Mouse (Mus musculus) midbrain, embryonic 11.5 days (tissue): Measurements from ENCODE around the gene Rundc3a. TPM values are rescaled to one million over a fixed set of nuclear protein-coding genes. Genes with fewer than 3 reads are reported as not detected.

Experiments
- ATAC-seq: fragments of 200-750 bp; cut with Nextera tagmentation; 2 replicates; pipeline ENCODE4 v1.8.0; 2017; ENCODE audit warnings: moderate TSS enrichment, moderate library complexity; ENCODE audit not compliant: low FRiP score
- DNase-seq: peaks from one replicate; pipeline ENCODE4 v3.0.0; 2015; ENCODE audit warnings: low spot score; ENCODE audit errors: missing footprints
- H3K27ac ChIP-seq: fragments of 300-500 bp; sonication (generic); 2 replicates; pipeline ENCODE4 v1.5.1; 2014; ENCODE audit warnings: low read depth, low read length
- H3K27me3 ChIP-seq: fragments of 300-500 bp; sonication (generic); 2 replicates; pipeline ENCODE4 v1.6.1; 2014; ENCODE audit warnings: mild to moderate bottlenecking, low read length, moderate library complexity, mixed read lengths; ENCODE audit not compliant: control insufficient read depth, insufficient read depth
- H3K36me3 ChIP-seq: fragments of 300-500 bp; sonication (generic); 2 replicates; pipeline ENCODE4 v1.6.1; 2014; ENCODE audit warnings: mild to moderate bottlenecking, low read length, moderate library complexity, mixed read lengths; ENCODE audit not compliant: control insufficient read depth, insufficient read depth
- H3K4me1 ChIP-seq: fragments of 300-500 bp; sonication (generic); 2 replicates; pipeline ENCODE4 v1.6.1; 2014; ENCODE audit warnings: low read length; ENCODE audit not compliant: control insufficient read depth, insufficient read depth
- H3K4me2 ChIP-seq: fragments of 300-500 bp; sonication (generic); 2 replicates; pipeline ENCODE4 v1.6.1; 2014; ENCODE audit warnings: mild to moderate bottlenecking, moderate library complexity
- H3K4me3 ChIP-seq: fragments of 300-500 bp; sonication (generic); 2 replicates; pipeline ENCODE4 v1.5.1; 2014; ENCODE audit warnings: low read depth, low read length
- H3K9ac ChIP-seq: fragments of 300-500 bp; sonication (generic); 2 replicates; pipeline ENCODE4 v1.6.1; 2014; ENCODE audit warnings: low read length
- H3K9me3 ChIP-seq: fragments of 300-500 bp; sonication (generic); 2 replicates; pipeline ENCODE4 v1.6.1; 2016; ENCODE audit warnings: low read length; ENCODE audit not compliant: control insufficient read depth
- WGBS: fragments of 180-500 bp; shearing (Covaris S2); extraction: QIAGEN DNeasy Blood & Tissue Kit; methylation state at CpG from one replicate; pipeline ENCODE4 v1.1.7; 2014; 5-methylcytosine and 5-hydroxymethylcytosine counted together
- polyA plus RNA-seq: library from polyadenylated mRNA; unstranded; fragments of >200 nt; fragmentation: Nextera tagmentation; extraction: Ambion mirVana; gene quantifications from 2 replicates; pipeline ENCODE4 v1.2.1, GENCODE M21; 2014

The Rundc3a gene
- polyA plus RNA-seq, 1 experiment from 2014 or later = 43.0 TPM

DNA sequence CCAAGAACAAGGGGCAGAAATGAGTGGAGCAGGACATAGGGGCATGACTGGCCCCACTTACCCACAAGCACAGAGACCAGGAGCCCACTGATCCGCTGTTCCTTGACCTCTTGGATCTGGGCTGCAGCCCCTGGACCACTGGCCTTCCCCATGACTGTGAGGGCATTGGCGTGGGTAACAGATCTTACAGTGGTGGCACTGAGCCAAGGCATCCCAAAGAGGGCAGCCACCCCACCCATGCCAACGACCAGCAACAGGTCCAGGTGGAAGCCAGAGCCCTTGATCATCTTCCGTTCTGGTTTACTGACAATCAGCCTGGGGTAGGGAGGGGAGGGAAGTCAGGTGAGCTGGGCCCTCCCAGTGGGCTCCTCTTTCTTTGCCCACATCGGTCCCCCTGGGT, 40.8 kb upstream of the Rundc3a start:
- Histone ChIP-seq H3K27ac (no peak overlapping the region), H3K4me1 (no peaks in the 10 kb centered on the region), H3K9ac (no peak overlapping the region), H3K36me3 (no peaks in the 10 kb centered on the region), H3K4me2 (no peak overlapping the region), H3K9me3 (no peaks in the 10 kb centered on the region), H3K27me3 (no peaks in the 10 kb centered on the region), H3K4me3 (no peak overlapping the region)
- DNase-seq = no peak
- 58% methylated on average over 5 of the region's 5 CpGs for WGBS
- no peak for ATAC-seq

DNA sequence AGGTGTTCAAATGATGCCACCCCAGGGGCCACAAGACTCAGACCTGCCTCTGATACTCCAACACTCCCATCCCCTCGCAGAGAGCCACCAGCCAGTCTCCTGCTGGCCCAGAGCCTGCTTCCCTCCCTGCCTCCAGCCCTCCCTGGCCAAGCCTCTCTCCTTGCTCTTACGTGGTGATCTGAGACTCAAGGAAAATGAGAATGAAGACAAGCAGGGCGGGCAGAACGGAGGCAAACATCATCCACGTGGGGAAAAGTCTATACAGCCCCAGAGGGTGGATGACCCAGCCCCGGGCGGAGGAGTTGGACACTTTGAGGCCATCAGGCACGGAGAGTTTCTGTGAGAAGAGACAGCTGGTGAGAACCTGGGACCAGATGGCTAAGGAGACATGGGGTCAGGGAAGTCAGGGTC, 40.2 kb upstream of the Rundc3a start:
- H3K27me3 ChIP-seq = no peaks in the 10 kb centered on the region
- no peak overlapping the region; the same call in 1 of the 2 replicates for H3K9ac ChIP-seq
- ATAC-seq (no peak), DNase-seq (no peak)
- WGBS = 43% methylated on average over 8 of the region's 8 CpGs
- no peak overlapping the region for H3K4me2 ChIP-seq
- H3K27ac ChIP-seq = no peak overlapping the region
- no peaks in the 10 kb centered on the region for H3K4me1 ChIP-seq
- no peaks in the 10 kb centered on the region for H3K36me3 ChIP-seq
- H3K4me3 ChIP-seq = no peak overlapping the region
- no peaks in the 10 kb centered on the region for H3K9me3 ChIP-seq

DNA sequence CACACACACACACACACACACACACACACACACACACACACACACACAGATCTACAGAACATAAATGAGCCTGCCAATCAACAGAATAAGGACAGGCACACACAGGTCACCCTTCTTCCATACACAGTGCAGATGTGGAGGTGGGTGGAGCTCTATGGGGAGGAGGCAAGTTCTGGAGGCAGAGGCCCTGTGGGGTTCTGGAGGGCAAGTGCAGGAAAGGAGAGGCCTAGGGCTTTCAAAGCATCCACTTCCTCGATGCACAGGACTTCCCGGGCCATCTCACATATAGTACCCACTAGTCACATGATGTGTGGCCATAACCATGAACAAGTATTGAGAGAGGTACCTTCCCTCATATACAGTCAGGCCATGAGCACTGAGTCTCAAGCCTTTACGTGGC, 37.7 kb upstream of the Rundc3a start:
- H3K27ac ChIP-seq = no peak overlapping the region
- 86% methylated on average over 3 of the region's 3 CpGs for WGBS
- no peak overlapping the region for H3K4me2 ChIP-seq
- H3K9ac ChIP-seq = no peak overlapping the region
- ATAC-seq (no peak), DNase-seq (no peak)
- H3K4me1 ChIP-seq = no peaks in the 10 kb centered on the region
- H3K27me3 ChIP-seq = no peaks in the 10 kb centered on the region
- H3K36me3 ChIP-seq = no peaks in the 10 kb centered on the region
- no peak overlapping the region for H3K4me3 ChIP-seq
- H3K9me3 ChIP-seq = no peaks in the 10 kb centered on the region

DNA sequence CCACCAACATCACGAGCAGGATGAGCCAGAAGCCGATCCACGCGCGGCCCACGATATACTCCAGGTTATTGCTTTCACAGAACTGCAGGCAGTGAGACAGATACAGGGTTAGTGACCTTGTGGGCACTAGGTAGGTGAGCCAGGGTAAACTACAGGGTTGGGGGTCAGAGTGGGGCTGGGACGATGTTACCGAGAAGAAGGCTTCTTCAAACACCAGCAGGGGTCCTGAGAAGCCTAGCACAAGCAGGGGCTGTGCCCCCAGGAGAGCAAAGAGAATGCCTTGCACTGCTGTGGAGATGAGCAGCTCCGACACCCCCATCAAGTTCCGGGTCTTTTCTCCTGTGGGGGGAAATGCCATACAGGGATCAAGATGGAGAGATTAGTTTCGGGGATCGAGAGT, 37.0 kb upstream of the Rundc3a start:
- Histone ChIP-seq H3K36me3 (no peaks in the 10 kb centered on the region), H3K27ac (no peak overlapping the region), H3K9me3 (no peaks in the 10 kb centered on the region), H3K4me3 (no peak overlapping the region), H3K27me3 (no peaks in the 10 kb centered on the region), H3K4me2 (no peak overlapping the region), H3K4me1 (no peaks in the 10 kb centered on the region), H3K9ac (no peak overlapping the region)
- WGBS = 80% methylated on average over 12 of the region's 12 CpGs
- DNase-seq (no peak), ATAC-seq (no peak)

DNA sequence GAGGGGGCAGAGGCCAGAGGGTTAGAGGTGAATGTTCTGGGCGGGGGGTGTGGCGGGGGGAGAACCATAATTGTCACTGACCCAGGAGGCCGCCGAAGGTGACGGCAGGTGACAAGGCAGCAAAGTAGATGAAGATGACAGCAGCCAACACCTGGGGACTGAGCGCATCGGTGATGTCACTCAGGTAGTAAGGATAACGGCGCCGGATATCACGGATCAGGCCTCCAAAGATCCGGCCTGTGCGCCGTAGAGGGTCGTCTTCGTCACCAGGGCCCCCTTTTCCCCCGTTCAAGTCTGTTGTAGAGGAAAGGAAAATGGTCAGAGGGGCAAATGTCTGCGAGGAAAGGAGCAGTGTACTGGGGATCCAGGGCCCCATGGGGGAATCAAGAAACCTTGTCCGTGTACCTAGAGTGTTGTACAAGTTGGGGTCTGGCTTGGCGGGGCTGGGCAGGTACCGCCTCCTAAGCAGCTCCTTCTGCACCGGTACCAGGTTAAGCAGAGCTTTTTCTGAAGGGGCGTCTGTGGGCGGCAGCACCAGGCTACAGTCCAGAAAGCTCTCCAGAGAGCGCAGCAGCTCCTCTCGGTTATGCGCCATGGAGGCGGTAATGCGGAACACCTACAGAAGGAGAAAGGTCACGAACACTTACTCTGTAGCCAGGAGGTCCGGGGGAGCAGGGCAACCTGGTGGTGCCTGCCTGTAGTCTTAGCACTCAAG, 36.4 kb upstream of the Rundc3a start:
- ATAC-seq (no peak), DNase-seq (no peak)
- Histone ChIP-seq H3K4me2 (no peak overlapping the region), H3K9ac (no peak overlapping the region), H3K4me1 (no peaks in the 10 kb centered on the region), H3K4me3 (no peak overlapping the region), H3K27ac (no peak overlapping the region), H3K36me3 (no peaks in the 10 kb centered on the region), H3K27me3 (no peaks in the 10 kb centered on the region), H3K9me3 (no peaks in the 10 kb centered on the region)
- WGBS = 75% methylated on average over 31 of the region's 31 CpGs

DNA sequence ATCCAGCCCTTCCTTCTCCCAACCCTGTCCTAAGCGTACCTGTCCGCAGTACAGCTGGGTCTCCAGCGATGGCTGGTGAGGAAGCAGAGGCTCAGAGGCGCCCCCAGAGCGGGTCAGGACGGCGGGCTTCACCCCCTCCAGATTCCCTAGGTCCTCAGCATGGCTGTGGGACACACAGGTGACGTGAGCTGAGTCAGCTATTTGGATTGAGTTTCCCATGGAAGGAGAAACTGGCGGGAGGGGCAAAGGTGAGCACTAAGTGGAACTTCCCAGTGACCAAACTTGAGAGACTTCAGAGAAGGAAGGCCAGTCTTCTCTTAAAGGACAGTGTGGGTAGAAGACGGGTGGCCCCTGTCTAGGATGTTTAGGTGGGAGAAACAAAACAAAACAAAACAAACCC, 34.8 kb upstream of the Rundc3a start:
- 78% methylated on average over 10 of the region's 10 CpGs for WGBS
- Histone ChIP-seq H3K4me1 (no peaks in the 10 kb centered on the region), H3K27me3 (no peaks in the 10 kb centered on the region), H3K4me3 (no peak overlapping the region), H3K36me3 (no peaks in the 10 kb centered on the region), H3K27ac (no peak overlapping the region), H3K9ac (no peak overlapping the region), H3K4me2 (no peak overlapping the region), H3K9me3 (no peaks in the 10 kb centered on the region)
- DNase-seq (no peak), ATAC-seq (no peak)

DNA sequence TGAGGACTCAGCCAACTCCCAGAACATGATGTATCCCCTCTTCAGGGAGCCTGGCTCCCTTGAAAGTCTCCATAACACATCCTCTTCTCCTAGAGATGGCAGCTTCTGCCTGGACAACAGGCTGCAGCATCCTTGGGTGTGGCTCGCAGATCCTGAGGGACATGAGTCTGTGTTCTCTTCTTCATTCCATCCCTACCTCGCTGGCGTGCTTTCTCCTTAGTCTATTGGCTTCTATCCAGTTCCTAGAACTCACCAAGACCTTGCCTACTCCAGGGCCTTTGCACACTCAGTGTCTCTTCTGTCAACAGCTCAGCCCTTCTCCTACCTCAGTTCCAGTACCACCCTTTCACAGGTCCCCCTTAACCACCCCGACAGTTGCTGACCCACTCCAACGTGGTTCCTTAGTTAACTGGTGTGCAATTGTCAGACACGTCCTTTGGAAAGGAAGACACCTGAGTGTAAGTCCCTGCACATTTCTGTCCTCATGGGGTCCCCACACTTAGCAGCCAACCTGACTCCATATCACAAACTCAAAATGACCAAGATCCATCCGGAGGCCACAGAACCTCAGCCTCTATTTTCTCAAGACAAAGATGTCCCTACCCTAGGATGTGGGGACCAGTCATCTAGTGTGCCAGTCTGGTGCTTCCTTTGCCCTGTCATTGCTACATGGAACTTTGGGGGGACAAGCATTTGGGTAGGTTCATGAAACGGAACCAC, 31.3 kb upstream of the Rundc3a start:
- 87% methylated on average over 8 of the region's 8 CpGs for WGBS
- Histone ChIP-seq H3K36me3 (no peaks in the 10 kb centered on the region), H3K4me3 (no peak overlapping the region)

DNA sequence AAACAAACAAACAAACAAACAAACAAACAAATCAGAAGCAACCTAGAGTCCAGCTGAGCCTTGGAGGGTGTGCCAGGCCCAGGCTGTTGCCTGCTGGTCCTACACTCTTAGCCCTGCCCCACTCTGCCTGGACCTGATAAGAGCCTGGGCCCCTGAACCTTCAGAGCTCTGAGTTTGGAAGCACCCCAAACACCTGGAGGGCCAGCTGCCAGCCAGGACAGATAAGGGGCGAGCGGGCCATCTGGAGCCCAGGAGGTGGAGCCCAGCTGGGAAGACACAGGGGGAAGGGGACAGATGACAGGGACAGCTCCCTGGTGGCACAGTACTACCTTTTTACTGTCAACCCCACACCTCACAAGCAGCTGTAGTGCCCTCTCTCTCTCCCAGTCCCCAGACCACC, 29.6 kb upstream of the Rundc3a start:
- Histone ChIP-seq H3K4me3 (no peak overlapping the region), H3K36me3 (no peaks in the 10 kb centered on the region), H3K27ac (no peak overlapping the region), H3K9me3 (no peaks in the 10 kb centered on the region), H3K4me2 (no peak overlapping the region), H3K9ac (no peak overlapping the region), H3K4me1 (no peaks in the 10 kb centered on the region), H3K27me3 (no peaks in the 10 kb centered on the region)
- DNase-seq = no peak
- 46% methylated on average over 2 of the region's 2 CpGs for WGBS
- 0 out of 2 replicates have a peak, but pooled peaks have one; percentile 35 for ATAC-seq

More for the DNA sequence above, 31.3 kb upstream of the Rundc3a start:
- Histone ChIP-seq H3K27ac (no peak overlapping the region), H3K4me1 (no peaks in the 10 kb centered on the region), H3K9me3 (no peaks in the 10 kb centered on the region), H3K27me3 (no peaks in the 10 kb centered on the region), H3K9ac (no peak overlapping the region), H3K4me2 (no peak overlapping the region)
- ATAC-seq (no peak), DNase-seq (no peak)

DNA sequence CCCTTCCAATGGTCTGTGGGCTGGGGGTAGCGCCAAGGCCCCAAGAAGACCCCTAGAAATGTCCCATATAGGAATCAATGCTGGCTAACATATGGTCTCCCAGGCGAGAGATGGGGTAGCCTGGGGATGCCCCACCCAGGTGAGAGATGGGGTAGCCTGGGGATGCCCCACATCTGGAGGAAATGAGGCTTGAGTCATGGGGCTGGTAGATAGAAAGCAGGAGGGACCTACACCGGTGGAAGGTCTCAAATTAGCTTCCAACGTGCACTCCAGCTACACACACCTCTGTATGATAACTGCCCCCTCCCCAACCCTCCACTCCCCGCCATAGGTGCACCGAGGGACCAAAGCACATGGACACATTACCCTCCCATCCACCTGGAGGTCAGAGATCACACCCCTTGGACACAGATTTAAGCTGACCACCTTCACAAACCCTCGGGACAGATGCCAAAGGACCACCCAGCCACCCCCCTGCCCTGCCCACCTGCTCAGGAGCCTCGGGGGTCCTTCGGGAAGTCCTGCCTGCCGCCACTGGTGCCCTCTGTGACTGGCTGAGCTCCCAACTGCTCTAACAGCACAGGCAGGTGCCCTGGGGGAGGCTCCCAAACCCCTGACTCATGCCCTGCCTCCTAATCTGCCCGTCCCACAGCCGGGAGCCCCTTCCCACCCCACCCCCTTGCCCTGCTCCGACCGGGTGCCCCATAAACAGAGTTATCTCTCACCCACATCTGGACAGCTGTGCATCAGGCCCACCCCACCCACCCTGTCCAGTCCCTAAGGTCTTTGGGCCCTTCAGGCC, 28.4 kb upstream of the Rundc3a start:
- Histone ChIP-seq H3K36me3 (no peaks in the 10 kb centered on the region), H3K27me3 (no peaks in the 10 kb centered on the region), H3K27ac (no peak overlapping the region), H3K9ac (peak overlapping the region; percentile 45; the same call in 1 of the 2 replicates), H3K4me1 (no peaks in the 10 kb centered on the region), H3K4me2 (no peak overlapping the region), H3K4me3 (peak overlapping the region; percentile 14; the same call in 1 of the 2 replicates), H3K9me3 (no peaks in the 10 kb centered on the region)
- ATAC-seq = no peak
- no peak for DNase-seq
- WGBS = 76% methylated on average over 14 of the region's 14 CpGs
